In the genomic region with DNA sequence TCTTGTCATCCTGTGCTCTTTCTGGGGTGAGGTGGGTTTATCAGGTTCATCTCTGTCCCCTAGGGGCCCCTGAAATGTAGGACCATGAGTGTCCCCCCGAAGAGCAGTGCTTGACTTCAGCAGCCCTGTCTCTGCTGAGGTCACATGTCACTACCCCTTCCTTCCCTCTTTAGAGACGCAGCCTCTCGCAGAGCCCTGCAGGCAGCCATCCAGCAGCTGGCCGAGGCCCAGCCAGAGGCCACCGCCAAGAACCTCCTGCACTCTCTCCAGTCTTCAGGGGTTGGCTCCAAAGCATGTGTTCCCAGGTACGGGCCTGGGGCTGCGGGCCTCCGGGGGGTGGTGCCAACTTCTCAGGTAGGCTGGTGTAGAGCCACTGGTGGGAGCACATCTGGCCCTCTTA, we compare ENCODE assay signal across 10 mouse cellular contexts. TPM values are rescaled to one million over a fixed set of nuclear protein-coding genes. Genes with fewer than 3 reads are reported as not detected.
DNase-seq lines count a peak whose midpoint lies in the region; ATAC-seq lines count a peak whose summit lies in the region.
"Had no signal": no experiment of that assay in that cellular context is flagged by ENCODE, and none has a peak within 500 bp of the region (broad histone marks: within the 10 kb centered on the region; RNA-seq: fewer than 3 reads in every experiment).

No protein-coding gene starts in this region.

- peak; percentile 79 for DNase-seq in kidney, adult 18-20 months
- peak; percentile 43 for DNase-seq in Muller cell, postnatal 12 days (ENCODE audit: inconsistent ontology term)
- peak; percentile 32 to 55 for DNase-seq in cerebellum, postnatal 36 days
- DNase-seq in embryo, embryonic 9.5 days (ENCODE audit: extremely low spot score), result no peak
- no peak for DNase-seq in thymus, postnatal 36 days
- DNase-seq in embryonic facial prominence, embryonic 10.5 days (ENCODE audit: low spot score), result no peak

- H3K9ac ChIP-seq in kidney, embryonic 16.5 days (replicated peaks; ENCODE audit: low read length), result no peak overlapping the region
- no peak overlapping the region for H3K9ac ChIP-seq in heart, embryonic 16.5 days (ENCODE audit: low read length)
- H3K9ac ChIP-seq: midbrain, embryonic 12.5 days had no signal

- H3K4me3 ChIP-seq in kidney, embryonic 16.5 days (ENCODE audit: low read length), result no peak overlapping the region
- no peak overlapping the region for H3K4me3 ChIP-seq in heart, embryonic 16.5 days (ENCODE audit: low read length)
- H3K4me3 ChIP-seq in embryonic facial prominence, embryonic 10.5 days, result no peak overlapping the region
- H3K4me3 ChIP-seq: erythroblast, embryonic 14.5 days; midbrain, embryonic 12.5 days had no signal

- no peaks in the 10 kb centered on the region for H3K9me3 ChIP-seq in kidney, embryonic 16.5 days (ENCODE audit: low read length)
- H3K9me3 ChIP-seq in heart, embryonic 16.5 days (replicated peaks; ENCODE audit: control insufficient read depth, low read length), result no peaks in the 10 kb centered on the region
- H3K9me3 ChIP-seq in embryonic facial prominence, embryonic 10.5 days, result no peaks in the 10 kb centered on the region
- H3K9me3 ChIP-seq: midbrain, embryonic 12.5 days had no signal

- peaks cover 28% of the 10 kb centered on the region for H3K4me1 ChIP-seq in kidney, embryonic 16.5 days (ENCODE audit: insufficient read depth, low read length)
- H3K4me1 ChIP-seq in heart, embryonic 16.5 days (ENCODE audit: control insufficient read depth, insufficient read depth, low read length), result peaks cover 22% of the 10 kb centered on the region
- H3K4me1 ChIP-seq in embryonic facial prominence, embryonic 10.5 days, result peaks cover 6% of the 10 kb centered on the region
- H3K4me1 ChIP-seq: midbrain, embryonic 12.5 days had no signal

- no peak for ATAC-seq in kidney, embryonic 16.5 days (ENCODE audit: low FRiP score, low TSS enrichment)
- peak; percentile 30; the same call in 1 of the 2 replicates for ATAC-seq in heart, embryonic 16.5 days (replicated peaks; ENCODE audit: extremely low read depth, insufficient read depth, low FRiP score)

- WGBS in kidney, embryonic 16.5 days, result 88% methylated on average over 8 of the region's 8 CpGs
- WGBS in heart, embryonic 16.5 days, result 42% methylated on average over 8 of the region's 8 CpGs
- 95% methylated on average over 8 of the region's 8 CpGs for WGBS in embryonic facial prominence, embryonic 10.5 days

- H3K27me3 ChIP-seq in kidney, embryonic 16.5 days (ENCODE audit: insufficient read depth, low read length), result no peaks in the 10 kb centered on the region
- no peaks in the 10 kb centered on the region for H3K27me3 ChIP-seq in heart, embryonic 16.5 days (ENCODE audit: control insufficient read depth, insufficient read depth, low read length)
- no peaks in the 10 kb centered on the region for H3K27me3 ChIP-seq in embryonic facial prominence, embryonic 10.5 days (replicated peaks; ENCODE audit: low read depth, poor library complexity, severe bottlenecking)
- H3K27me3 ChIP-seq: midbrain, embryonic 12.5 days had no signal

- no peak overlapping the region for H3K27ac ChIP-seq in kidney, embryonic 16.5 days (ENCODE audit: low read length)
- no peak overlapping the region; the same call in 1 of the 2 replicates for H3K27ac ChIP-seq in heart, embryonic 16.5 days (ENCODE audit: low read length)
- H3K27ac ChIP-seq in embryonic facial prominence, embryonic 10.5 days (replicated peaks), result no peak overlapping the region
- H3K27ac ChIP-seq: midbrain, embryonic 12.5 days had no signal

- no peak overlapping the region for H3K4me2 ChIP-seq in kidney, embryonic 16.5 days (replicated peaks; ENCODE audit: low read depth, low read length)
- H3K4me2 ChIP-seq in heart, embryonic 16.5 days (ENCODE audit: low read depth, low read length), result no peak overlapping the region
- H3K4me2 ChIP-seq: midbrain, embryonic 12.5 days had no signal

- peaks cover 56% of the 10 kb centered on the region for H3K36me3 ChIP-seq in kidney, embryonic 16.5 days (ENCODE audit: insufficient read depth, low read length)
- peaks cover 41% of the 10 kb centered on the region for H3K36me3 ChIP-seq in heart, embryonic 16.5 days (ENCODE audit: control insufficient read depth, insufficient read depth)
- peaks cover 97% of the 10 kb centered on the region for H3K36me3 ChIP-seq in embryonic facial prominence, embryonic 10.5 days (replicated peaks)

RNA-seq across cellular contexts. Expression of gene Gcn1l1, which starts 9.9 kb away (rescaled TPM):
- 44.3 and 48.8 TPM in 2 replicates for polyA plus RNA-seq in kidney, embryonic 16.5 days (2015; fragmentation: Nextera tagmentation; extraction: Ambion mirVana)
- 20.9 and 27.6 TPM in 2 replicates for polyA plus RNA-seq in heart, embryonic 16.5 days (2015; fragmentation: Nextera tagmentation; extraction: Ambion mirVana)
- 65.0 and 65.1 TPM in 2 replicates for polyA plus RNA-seq in embryonic facial prominence, embryonic 10.5 days (2016; fragmentation: Nextera tagmentation; extraction: Ambion mirVana)

RNA-seq across cellular contexts. Expression of gene Rplp0, which starts 15.7 kb away (rescaled TPM):
- polyA plus RNA-seq in kidney, embryonic 16.5 days (2015; fragmentation: Nextera tagmentation; extraction: Ambion mirVana), result 1,527 and 1,553 TPM in 2 replicates
- polyA plus RNA-seq in heart, embryonic 16.5 days (2015; fragmentation: Nextera tagmentation; extraction: Ambion mirVana), result 1,003 and 1,029 TPM in 2 replicates
- polyA plus RNA-seq in embryonic facial prominence, embryonic 10.5 days (2016; fragmentation: Nextera tagmentation; extraction: Ambion mirVana), result 1,413 and 1,489 TPM in 2 replicates

RNA-seq across cellular contexts. Expression of gene Rab35, which starts 56.7 kb away (rescaled TPM):
- 5.8 and 10.7 TPM in 2 replicates for polyA plus RNA-seq in kidney, embryonic 16.5 days (2015; fragmentation: Nextera tagmentation; extraction: Ambion mirVana)
- polyA plus RNA-seq in heart, embryonic 16.5 days (2015; fragmentation: Nextera tagmentation; extraction: Ambion mirVana), result 11.0 and 17.5 TPM in 2 replicates
- 14.9 and 15.1 TPM in 2 replicates for polyA plus RNA-seq in embryonic facial prominence, embryonic 10.5 days (2016; fragmentation: Nextera tagmentation; extraction: Ambion mirVana)

Comparison
In these comparisons a context has a peak if more than half of its experiments do, and no peak if none do; other contexts are left out.
1. DNase-seq: peak in kidney, adult 18-20 months (single experiment), Muller cell, postnatal 12 days (single experiment) and cerebellum, postnatal 36 days (2 of 2); none in embryo, embryonic 9.5 days (single experiment), thymus, postnatal 36 days (0 of 2) and embryonic facial prominence, embryonic 10.5 days (single experiment).